In the genomic region with DNA sequence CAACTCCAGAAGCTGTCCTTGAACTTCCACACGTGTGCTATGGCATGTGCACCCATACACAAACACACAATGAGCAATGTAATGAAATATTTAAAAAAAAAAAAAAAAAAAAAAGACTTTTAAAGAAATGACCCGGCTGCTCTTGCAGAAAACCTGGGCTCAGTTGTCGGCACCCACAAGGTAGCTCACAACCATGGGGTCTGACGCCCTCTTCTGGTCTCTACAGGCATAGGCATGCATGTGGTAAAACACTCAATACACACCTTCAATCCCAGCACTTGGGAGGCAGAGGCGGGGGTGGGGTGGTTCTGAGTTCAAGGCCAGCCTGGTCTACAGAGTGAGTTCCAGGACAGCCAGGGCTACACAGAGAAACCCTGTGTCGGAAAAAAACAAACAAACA, we compare ENCODE assay signal across 13 mouse cellular contexts. TPM values are rescaled to one million over a fixed set of nuclear protein-coding genes. Genes with fewer than 3 reads are reported as not detected.
DNase-seq lines count a peak whose midpoint lies in the region; ATAC-seq and TF ChIP-seq lines count a peak whose summit lies in the region.
"Had no signal": no experiment of that assay in that cellular context is flagged by ENCODE, and none has a peak within 500 bp of the region (broad histone marks: within the 10 kb centered on the region; RNA-seq: fewer than 3 reads in every experiment).

No protein-coding gene starts in this region.

- H3K4me3 ChIP-seq in cerebellum, adult 2 months (replicated peaks; ENCODE audit: insufficient read depth, low read depth, low read length): no peak overlapping the region
- 0 out of 2 replicates have a peak overlapping the region, but pooled peaks have one; percentile 81 for H3K4me3 ChIP-seq in lung, embryonic 14.5 days (ENCODE audit: low read depth, low read length)
- H3K4me3 ChIP-seq in intestine, embryonic 15.5 days (replicated peaks): no peak overlapping the region
- H3K4me3 ChIP-seq in forebrain, embryonic 13.5 days: no peak overlapping the region

- 83% methylated on average over 6 of the region's 6 CpGs for WGBS in cerebellum, adult 2 months
- 74% methylated on average over 6 of the region's 6 CpGs for WGBS in lung, embryonic 14.5 days
- WGBS in intestine, embryonic 15.5 days: 87% methylated on average over 6 of the region's 6 CpGs
- WGBS in forebrain, embryonic 13.5 days: 90% methylated on average over 6 of the region's 6 CpGs

- peaks cover 7% of the 10 kb centered on the region; the same call in 1 of the 2 replicates for H3K4me1 ChIP-seq in cerebellum, adult 2 months (ENCODE audit: control insufficient read depth, insufficient read depth, low read length)
- H3K4me1 ChIP-seq in lung, embryonic 14.5 days (ENCODE audit: insufficient read depth): peaks cover 1% of the 10 kb centered on the region; the same call in 1 of the 2 replicates
- peaks cover 20% of the 10 kb centered on the region; the same call in 1 of the 2 replicates for H3K4me1 ChIP-seq in intestine, embryonic 15.5 days (replicated peaks)
- peaks cover 28% of the 10 kb centered on the region for H3K4me1 ChIP-seq in forebrain, embryonic 13.5 days

- DNase-seq in cerebellum, adult 2 months: no peak
- DNase-seq in cerebellum, postnatal 10 days: no peak
- no peak for DNase-seq in lung, embryonic 14.5 days
- DNase-seq in lung, postnatal 36 days: no peak
- no peak for DNase-seq in adrenal gland, postnatal 25 days
- DNase-seq: B cell, adult 2 months; cerebellum, adult 18-20 months; kidney, adult 9 months; thymus, adult 2 months had no signal

- H3K27ac ChIP-seq in cerebellum, adult 2 months (ENCODE audit: insufficient read depth, low read length): no peak overlapping the region
- no peak overlapping the region for H3K27ac ChIP-seq in lung, embryonic 14.5 days (ENCODE audit: low read depth)
- no peak overlapping the region for H3K27ac ChIP-seq in intestine, embryonic 15.5 days
- no peak overlapping the region for H3K27ac ChIP-seq in forebrain, embryonic 13.5 days

- H3K36me3 ChIP-seq in lung, embryonic 14.5 days (ENCODE audit: insufficient read depth): peaks cover 63% of the 10 kb centered on the region
- H3K36me3 ChIP-seq in intestine, embryonic 15.5 days: peaks cover 33% of the 10 kb centered on the region
- peaks cover 57% of the 10 kb centered on the region for H3K36me3 ChIP-seq in forebrain, embryonic 13.5 days (ENCODE audit: poor library complexity, severe bottlenecking)

- no peak for ATAC-seq in lung, embryonic 14.5 days (ENCODE audit: insufficient read depth)
- ATAC-seq in intestine, embryonic 15.5 days: no peak
- ATAC-seq in megakaryocyte progenitor cell, adult 5-6 weeks (replicated peaks; ENCODE audit: poor library complexity): 0 out of 2 replicates have a peak, but pooled peaks have one; percentile 22
- no peak for ATAC-seq in forebrain, embryonic 13.5 days

- no peaks in the 10 kb centered on the region for H3K27me3 ChIP-seq in cerebellum, adult 2 months (ENCODE audit: control insufficient read depth, insufficient read depth, low read length)
- no peaks in the 10 kb centered on the region for H3K27me3 ChIP-seq in lung, embryonic 14.5 days (ENCODE audit: insufficient read depth, low read length)
- no peaks in the 10 kb centered on the region for H3K27me3 ChIP-seq in intestine, embryonic 15.5 days (replicated peaks)
- H3K27me3 ChIP-seq in forebrain, embryonic 13.5 days: no peaks in the 10 kb centered on the region

- TF ChIP-seq CTCF in cerebellum, adult 2 months (IDR thresholded peaks at IDR 0.05; ENCODE audit: borderline replicate concordance, insufficient read depth, low read depth, low read length): peak; percentile 31; the same call in 1 of the 2 replicates
- TF ChIP-seq CTCF in lung, embryonic 14.5 days (IDR thresholded peaks at IDR 0.05; ENCODE audit: low read depth): peak; percentile 22; the same call in 1 of the 2 replicates

- H3K9me3 ChIP-seq in lung, embryonic 14.5 days (ENCODE audit: low read depth, low read length): no peaks in the 10 kb centered on the region
- no peaks in the 10 kb centered on the region for H3K9me3 ChIP-seq in intestine, embryonic 15.5 days
- no peaks in the 10 kb centered on the region for H3K9me3 ChIP-seq in forebrain, embryonic 13.5 days (replicated peaks)

- H3K4me2 ChIP-seq in lung, embryonic 14.5 days: peak overlapping the region; percentile 66
- H3K4me2 ChIP-seq in intestine, embryonic 15.5 days (replicated peaks): 0 out of 2 replicates have a peak overlapping the region, but pooled peaks have one; percentile 61
- H3K4me2 ChIP-seq in forebrain, embryonic 13.5 days: no peak overlapping the region

- H3K9ac ChIP-seq in lung, embryonic 14.5 days: no peak overlapping the region
- no peak overlapping the region for H3K9ac ChIP-seq in intestine, embryonic 15.5 days
- no peak overlapping the region for H3K9ac ChIP-seq in forebrain, embryonic 13.5 days

- TF ChIP-seq POLR2A in cerebellum, adult 2 months (IDR thresholded peaks at IDR 0.05; ENCODE audit: borderline replicate concordance, insufficient read depth, low read length): no peak

RNA-seq across cellular contexts. Expression of gene Mcm2, which starts 2.6 kb away (rescaled TPM):
- polyA plus RNA-seq in cerebellum, adult 2 months (2012; rRNA removed): 7.5 and 9.8 TPM in 2 replicates
- polyA plus RNA-seq in lung, embryonic 14.5 days (2014; fragmentation: Nextera tagmentation; extraction: Ambion mirVana): 153 and 164 TPM in 2 replicates
- 106 and 107 TPM in 2 replicates for polyA plus RNA-seq in intestine, embryonic 15.5 days (2015; fragmentation: Nextera tagmentation; extraction: Ambion mirVana)
- 103 and 107 TPM in 2 replicates for total RNA-seq in megakaryocyte progenitor cell, adult 5-6 weeks (2015)
- 150 and 151 TPM in 2 replicates for total RNA-seq in megakaryocyte progenitor cell, adult 5-6 weeks (2017)
- total RNA-seq in adrenal gland, postnatal 25 days (2021): 48.6 and 50.9 TPM in 2 replicates
- polyA plus RNA-seq in forebrain, embryonic 13.5 days (2015; fragmentation: Nextera tagmentation; extraction: Ambion mirVana): 133 and 157 TPM in 2 replicates

RNA-seq across cellular contexts. Expression of gene Tpra1, which starts 6.1 kb away (rescaled TPM):
- 206 and 236 TPM in 2 replicates for polyA plus RNA-seq in cerebellum, adult 2 months (2012; rRNA removed)
- polyA plus RNA-seq in lung, embryonic 14.5 days (2014; fragmentation: Nextera tagmentation; extraction: Ambion mirVana): 49.4 and 53.6 TPM in 2 replicates
- 62.2 and 72.1 TPM in 2 replicates for polyA plus RNA-seq in intestine, embryonic 15.5 days (2015; fragmentation: Nextera tagmentation; extraction: Ambion mirVana)
- 24.3 and 26.1 TPM in 2 replicates for total RNA-seq in megakaryocyte progenitor cell, adult 5-6 weeks (2015)
- 28.4 and 32.8 TPM in 2 replicates for total RNA-seq in megakaryocyte progenitor cell, adult 5-6 weeks (2017)
- total RNA-seq in adrenal gland, postnatal 25 days (2021): 127 and 136 TPM in 2 replicates
- 45.4 and 53.9 TPM in 2 replicates for polyA plus RNA-seq in forebrain, embryonic 13.5 days (2015; fragmentation: Nextera tagmentation; extraction: Ambion mirVana)

RNA-seq across cellular contexts. Expression of gene Podxl2, which starts 21.1 kb away (rescaled TPM):
- 538 and 541 TPM in 2 replicates for polyA plus RNA-seq in cerebellum, adult 2 months (2012; rRNA removed)
- polyA plus RNA-seq in lung, embryonic 14.5 days (2014; fragmentation: Nextera tagmentation; extraction: Ambion mirVana): 52.0 and 56.7 TPM in 2 replicates
- polyA plus RNA-seq in intestine, embryonic 15.5 days (2015; fragmentation: Nextera tagmentation; extraction: Ambion mirVana): 49.6 and 52.5 TPM in 2 replicates
- total RNA-seq in megakaryocyte progenitor cell, adult 5-6 weeks (2015): 0.15 TPM in 1 of 2 replicates, not detected in the other
- total RNA-seq in megakaryocyte progenitor cell, adult 5-6 weeks (2017): 0.41 and 0.92 TPM in 2 replicates
- total RNA-seq in adrenal gland, postnatal 25 days (2021): 31.4 and 33.5 TPM in 2 replicates
- polyA plus RNA-seq in forebrain, embryonic 13.5 days (2015; fragmentation: Nextera tagmentation; extraction: Ambion mirVana): 355 and 357 TPM in 2 replicates
- total RNA-seq: monocyte, adult 5-6 weeks had no signal

RNA-seq across cellular contexts. Expression of gene Abtb1, which starts 54.2 kb away (rescaled TPM):
- polyA plus RNA-seq in cerebellum, adult 2 months (2012; rRNA removed): 116 TPM in 2 replicates
- polyA plus RNA-seq in lung, embryonic 14.5 days (2014; fragmentation: Nextera tagmentation; extraction: Ambion mirVana): 29.5 and 34.7 TPM in 2 replicates
- 24.2 and 25.0 TPM in 2 replicates for polyA plus RNA-seq in intestine, embryonic 15.5 days (2015; fragmentation: Nextera tagmentation; extraction: Ambion mirVana)
- total RNA-seq in megakaryocyte progenitor cell, adult 5-6 weeks (2015): 7.8 and 9.5 TPM in 2 replicates
- 40.1 and 40.7 TPM in 2 replicates for total RNA-seq in megakaryocyte progenitor cell, adult 5-6 weeks (2017)
- 40.6 and 43.0 TPM in 2 replicates for total RNA-seq in adrenal gland, postnatal 25 days (2021)
- polyA plus RNA-seq in forebrain, embryonic 13.5 days (2015; fragmentation: Nextera tagmentation; extraction: Ambion mirVana): 32.0 and 32.3 TPM in 2 replicates
